Mouse (Mus musculus) lung, embryonic 14.5 days (tissue): ENCODE results near the gene Ywhae. TPM values are rescaled to one million over a fixed set of nuclear protein-coding genes. Genes with fewer than 3 reads are reported as not detected.

ENCODE experiments used
- ATAC-seq: fragments of 200-750 bp; cut with Nextera tagmentation; 2 replicates; pipeline ENCODE4 v1.8.0; 2017; ENCODE audit warnings: mild to moderate bottlenecking, moderate TSS enrichment, moderate library complexity; ENCODE audit not compliant: insufficient read depth
- DNase-seq: peaks from one replicate; pipeline ENCODE4 v3.0.0-alpha.2; 2015
- H3K27ac ChIP-seq: fragments of 300-500 bp; sonication (generic); 2 replicates; pipeline ENCODE4 v1.5.1; 2014; ENCODE audit warnings: low read depth, mild to moderate bottlenecking, moderate library complexity
- H3K27me3 ChIP-seq: fragments of 300-500 bp; sonication (generic); 2 replicates; pipeline ENCODE4 v1.6.1; 2014; ENCODE audit warnings: low read length, control low read depth; ENCODE audit not compliant: insufficient read depth
- H3K36me3 ChIP-seq: fragments of 300-500 bp; sonication (generic); 2 replicates; pipeline ENCODE4 v1.6.1; 2014; ENCODE audit warnings: control low read depth; ENCODE audit not compliant: insufficient read depth
- H3K4me1 ChIP-seq: fragments of 300-500 bp; sonication (generic); 2 replicates; pipeline ENCODE4 v1.6.1; 2014; ENCODE audit warnings: antibody characterized with exemption, control low read depth; ENCODE audit not compliant: insufficient read depth
- H3K4me2 ChIP-seq: fragments of 300-500 bp; sonication (generic); 2 replicates; pipeline ENCODE4 v1.6.1; 2014; ENCODE audit warnings: mild to moderate bottlenecking
- H3K4me3 ChIP-seq: fragments of 300-500 bp; sonication (generic); 2 replicates; pipeline ENCODE4 v1.5.1; 2014; ENCODE audit warnings: low read depth, low read length
- H3K9ac ChIP-seq: fragments of 300-500 bp; sonication (generic); 2 replicates; pipeline ENCODE4 v1.6.1; 2014
- H3K9me3 ChIP-seq: fragments of 300-500 bp; sonication (generic); 2 replicates; pipeline ENCODE4 v1.6.1; 2016; ENCODE audit warnings: low read depth, low read length, control low read depth
- CTCF ChIP-seq: IDR thresholded peaks from 2 replicates; pipeline ENCODE4 v1.5.1; 2016; ENCODE audit warnings: antibody characterized with exemption, low read depth
- WGBS: fragments of 180-500 bp; shearing (Covaris S2); extraction: QIAGEN DNeasy Blood & Tissue Kit; methylation state at CpG from one replicate; pipeline ENCODE4 v1.1.7; 2014; 5-methylcytosine and 5-hydroxymethylcytosine counted together
- polyA plus RNA-seq: library from polyadenylated mRNA; unstranded; fragments of >200 nt; fragmentation: Nextera tagmentation; extraction: Ambion mirVana; gene quantifications from 2 replicates; pipeline ENCODE4 v1.2.1, GENCODE M21; 2014

Ywhae gene
- 1,066 and 1,071 TPM in 2 replicates for polyA plus RNA-seq

DNA sequence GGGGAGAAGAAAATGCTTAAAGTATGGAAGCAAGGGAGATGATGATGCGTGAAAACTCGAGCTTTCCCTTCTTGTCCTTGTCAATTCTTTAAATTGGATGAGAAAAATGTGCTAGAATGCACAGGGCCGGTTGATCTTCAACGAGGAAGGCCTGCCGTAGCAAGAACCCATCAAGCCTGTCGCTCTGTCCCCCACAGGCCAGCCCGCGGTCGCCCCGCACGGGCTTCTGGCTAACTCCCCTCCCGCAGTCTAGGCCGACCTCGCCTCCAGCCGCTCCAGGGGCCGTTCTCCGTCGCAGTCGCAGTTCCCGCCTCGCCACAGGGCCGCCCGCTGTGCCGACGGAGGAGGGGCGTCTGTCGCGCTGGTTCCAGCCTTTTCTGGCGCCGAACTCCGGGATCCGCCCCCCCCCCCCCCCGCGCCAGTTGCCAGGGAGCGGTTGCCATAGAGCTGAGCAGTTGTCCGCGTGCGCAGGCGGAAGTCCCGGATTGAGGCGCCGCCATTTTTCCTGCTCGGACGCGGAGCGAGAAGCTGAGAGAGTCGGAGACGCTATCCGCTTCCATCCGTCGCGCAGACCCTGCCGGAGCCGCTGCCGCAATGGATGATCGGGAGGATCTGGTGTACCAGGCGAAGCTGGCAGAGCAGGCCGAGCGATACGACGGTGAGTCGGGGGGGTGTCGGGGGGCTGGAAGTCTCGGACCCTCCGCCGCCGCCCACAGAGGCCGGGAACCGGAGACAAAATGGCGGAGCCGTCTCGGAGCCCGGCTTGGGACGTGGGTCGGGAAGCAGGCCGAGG, at the start of gene Ywhae:
Gene Ywhae, plus strand, starts transcription at position 436 of the 793 bp plus-strand sequence.
- Histone ChIP-seq H3K27ac (peak within 1 kb of the TSS; percentile 97), H3K36me3 (peaks cover 11% of the 10 kb centered on the region), H3K9me3 (no peaks in the 10 kb centered on the region), H3K4me1 (peaks cover 20% of the 10 kb centered on the region), H3K9ac (peak within 1 kb of the TSS; percentile 100), H3K4me2 (peak within 1 kb of the TSS; percentile 86), H3K4me3 (peak within 1 kb of the TSS; percentile 98), H3K27me3 (no peaks in the 10 kb centered on the region)
- WGBS, result under 1% methylated on average over 70 of the region's 76 CpGs
- DNase-seq (peak; percentile 96), ATAC-seq (peak; percentile 93)
- TF ChIP-seq CTCF, result no peak

DNA sequence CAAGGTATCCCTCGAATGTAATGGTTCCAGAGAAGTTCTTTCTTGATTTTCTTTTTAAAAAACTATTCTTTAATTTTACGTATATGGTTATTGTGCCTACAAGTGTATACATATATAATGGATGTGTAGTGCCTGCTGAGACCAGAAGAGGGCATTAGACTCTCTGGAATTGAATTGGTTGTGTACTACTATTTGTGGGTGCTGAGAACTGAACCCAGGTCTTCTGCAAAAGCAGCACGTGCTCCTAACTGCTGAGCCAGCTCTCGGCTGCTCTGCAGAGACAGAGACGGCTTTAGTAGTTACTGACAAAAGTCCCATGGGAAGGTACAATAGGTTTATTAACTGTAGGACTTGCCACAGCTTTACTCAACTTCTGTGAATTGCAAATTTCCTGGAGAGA, 48.2 kb upstream of the Ywhae start:
- Histone ChIP-seq H3K27me3 (no peaks in the 10 kb centered on the region), H3K27ac (no peak overlapping the region), H3K9ac (no peak overlapping the region), H3K9me3 (no peaks in the 10 kb centered on the region), H3K36me3 (peaks cover 17% of the 10 kb centered on the region), H3K4me3 (no peak overlapping the region), H3K4me1 (0 out of 2 replicates have a peak, but pooled peaks cover 8% of the 10 kb centered on the region), H3K4me2 (no peak overlapping the region)
- no peak for DNase-seq
- ATAC-seq, result no peak
- TF ChIP-seq CTCF, result no peak
- 93% methylated on average over 5 of the region's 5 CpGs for WGBS

GRCm38 (mm10) chr11:75684956-75685355, 47.7 kb upstream of the Ywhae start:
- 77% methylated on average over 2 of the region's 2 CpGs for WGBS
- H3K27me3 ChIP-seq, result no peaks in the 10 kb centered on the region
- H3K36me3 ChIP-seq, result peaks cover 22% of the 10 kb centered on the region
- H3K4me1 ChIP-seq, result 0 out of 2 replicates have a peak, but pooled peaks cover 8% of the 10 kb centered on the region
- ATAC-seq, result no peak
- no peak overlapping the region for H3K4me3 ChIP-seq
- DNase-seq, result no peak
- H3K27ac ChIP-seq, result no peak overlapping the region
- TF ChIP-seq CTCF, result no peak
- H3K4me2 ChIP-seq, result no peak overlapping the region
- no peak overlapping the region for H3K9ac ChIP-seq
- H3K9me3 ChIP-seq, result no peaks in the 10 kb centered on the region

DNA sequence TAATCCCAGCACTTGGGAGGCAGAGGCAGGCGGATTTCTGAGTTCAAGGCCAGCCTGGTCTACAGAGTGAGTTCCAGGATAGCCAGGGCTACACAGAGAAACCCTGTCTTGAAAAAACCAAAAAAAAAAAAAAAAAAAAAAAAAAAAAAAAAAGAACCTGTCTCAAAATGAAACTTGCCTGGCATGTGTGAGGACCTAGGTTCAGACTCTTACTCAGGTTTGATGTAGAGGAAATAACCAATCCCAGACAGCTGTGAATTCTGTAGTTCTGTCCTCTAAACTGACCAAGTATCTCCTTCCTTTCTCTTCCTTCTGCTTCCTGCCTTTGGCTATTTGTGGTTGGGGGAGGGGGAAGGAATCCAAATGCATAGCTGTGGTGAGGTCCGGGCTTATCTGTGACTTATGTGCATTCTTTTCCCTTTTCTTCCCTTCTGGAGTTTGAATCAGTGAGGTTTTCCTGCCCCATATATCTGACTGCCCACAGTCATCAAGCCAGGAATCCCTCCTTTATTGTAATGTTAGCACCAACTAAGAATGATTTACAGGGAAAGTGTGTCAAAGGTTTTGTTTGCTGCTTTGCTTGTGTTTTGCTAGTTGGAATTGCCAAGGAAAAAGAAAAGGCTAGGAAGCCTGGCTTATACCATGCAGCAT, 45.2 kb upstream of the Ywhae start:
- Histone ChIP-seq H3K4me3 (no peak overlapping the region), H3K9ac (no peak overlapping the region), H3K4me1 (no peaks in the 10 kb centered on the region), H3K27ac (no peak overlapping the region), H3K9me3 (no peaks in the 10 kb centered on the region), H3K27me3 (no peaks in the 10 kb centered on the region), H3K36me3 (peaks cover 37% of the 10 kb centered on the region), H3K4me2 (no peak overlapping the region)
- no peak for TF ChIP-seq CTCF
- DNase-seq (peak; percentile 6), ATAC-seq (no peak)
- WGBS, result 45% methylated on average over 2 of the region's 2 CpGs

GRCm38 (mm10) chr11:75688132-75688531, 44.5 kb upstream of the Ywhae start:
- Histone ChIP-seq H3K9ac (no peak overlapping the region), H3K27ac (no peak overlapping the region), H3K9me3 (no peaks in the 10 kb centered on the region), H3K27me3 (no peaks in the 10 kb centered on the region), H3K4me3 (no peak overlapping the region), H3K4me1 (no peaks in the 10 kb centered on the region), H3K4me2 (no peak overlapping the region), H3K36me3 (peaks cover 39% of the 10 kb centered on the region)
- DNase-seq, result no peak
- no peak for TF ChIP-seq CTCF
- WGBS, result 74% methylated on average over 2 of the region's 2 CpGs
- no peak for ATAC-seq

- Histone ChIP-seq H3K36me3 (peaks cover 47% of the 10 kb centered on the region), H3K27me3 (no peaks in the 10 kb centered on the region), H3K4me1 (no peaks in the 10 kb centered on the region), H3K9ac (no peak overlapping the region), H3K27ac (no peak overlapping the region), H3K4me2 (no peak overlapping the region), H3K4me3 (no peak overlapping the region), H3K9me3 (no peaks in the 10 kb centered on the region)
- no peak for ATAC-seq
- no peak for TF ChIP-seq CTCF
- no peak for DNase-seq
- WGBS, result 91% methylated on average over 1 of the region's 1 CpGs
Measured at GRCm38 (mm10) chr11:75689977-75690376, 42.7 kb upstream of the Ywhae start.

- no peak for TF ChIP-seq CTCF
Measured at GRCm38 (mm10) chr11:75691047-75691446, 41.6 kb upstream of the Ywhae start.

More at GRCm38 (mm10) chr11:75691047-75691446, 41.6 kb upstream of the Ywhae start:
- ATAC-seq (no peak), DNase-seq (no peak)
- no peak overlapping the region for H3K4me3 ChIP-seq
- H3K27me3 ChIP-seq, result no peaks in the 10 kb centered on the region
- no peak overlapping the region for H3K27ac ChIP-seq
- no peaks in the 10 kb centered on the region for H3K4me1 ChIP-seq
- no peaks in the 10 kb centered on the region for H3K9me3 ChIP-seq
- H3K36me3 ChIP-seq, result peaks cover 58% of the 10 kb centered on the region
- no peak overlapping the region for H3K9ac ChIP-seq
- no peak overlapping the region for H3K4me2 ChIP-seq
